Mouse (Mus musculus) gonadal fat pad, adult 2 months (tissue): Measurements from ENCODE around the gene Cdk2ap1. TPM values are rescaled to one million over a fixed set of nuclear protein-coding genes. Genes with fewer than 3 reads are reported as not detected.

Experiments used
- polyA plus RNA-seq: library from polyadenylated mRNA; depleted of rRNA; stranded (reverse); fragments of >200 nt; gene quantifications from 2 replicates; pipeline ENCODE4 v1.2.3, GENCODE M21; 2012; rRNA removed

The Cdk2ap1 gene
- polyA plus RNA-seq, 1 experiment, result 147 TPM

Other genes with a start within 250 kb of the Cdk2ap1 start
- gene Arl6ip4, start 247.0 kb downstream of the Cdk2ap1 start, polyA plus RNA-seq, result 34.4 and 36.2 TPM in 2 replicates
- 42.9 and 45.4 TPM in 2 replicates for gene Pitpnm2, start 113.3 kb downstream of the Cdk2ap1 start, polyA plus RNA-seq
- gene Mphosph9, start 35.1 kb downstream of the Cdk2ap1 start, polyA plus RNA-seq, result 3.2 and 3.6 TPM in 2 replicates
- gene 2810006K23Rik, start 35.0 kb downstream of the Cdk2ap1 start, polyA plus RNA-seq, result 8.0 and 8.5 TPM in 2 replicates
- gene Sbno1, start 62.9 kb upstream of the Cdk2ap1 start, polyA plus RNA-seq, result 16.1 and 24.1 TPM in 2 replicates
- gene Kmt5a, start 76.8 kb upstream of the Cdk2ap1 start, polyA plus RNA-seq, result 55.4 and 72.8 TPM in 2 replicates
- gene Rilpl2, start 115.3 kb upstream of the Cdk2ap1 start, polyA plus RNA-seq, result 20.5 and 21.6 TPM in 2 replicates
- gene Snrnp35, start 120.1 kb upstream of the Cdk2ap1 start, polyA plus RNA-seq, result 4.5 and 5.1 TPM in 2 replicates
- gene Rilpl1, start 168.3 kb upstream of the Cdk2ap1 start, polyA plus RNA-seq, result 19.3 and 28.8 TPM in 2 replicates
- 159 and 206 TPM in 2 replicates for gene Tmed2, start 177.6 kb upstream of the Cdk2ap1 start, polyA plus RNA-seq
- 10.5 and 10.8 TPM in 2 replicates for gene Ddx55, start 189.8 kb upstream of the Cdk2ap1 start, polyA plus RNA-seq
- 23.7 and 29.9 TPM in 2 replicates for gene Eif2b1, start 216.0 kb upstream of the Cdk2ap1 start, polyA plus RNA-seq
- 43.2 and 47.4 TPM in 2 replicates for gene Gtf2h3, start 216.1 kb upstream of the Cdk2ap1 start, polyA plus RNA-seq